Comparison of ENCODE assay signal across 19 mouse cellular contexts in the genomic region with DNA sequence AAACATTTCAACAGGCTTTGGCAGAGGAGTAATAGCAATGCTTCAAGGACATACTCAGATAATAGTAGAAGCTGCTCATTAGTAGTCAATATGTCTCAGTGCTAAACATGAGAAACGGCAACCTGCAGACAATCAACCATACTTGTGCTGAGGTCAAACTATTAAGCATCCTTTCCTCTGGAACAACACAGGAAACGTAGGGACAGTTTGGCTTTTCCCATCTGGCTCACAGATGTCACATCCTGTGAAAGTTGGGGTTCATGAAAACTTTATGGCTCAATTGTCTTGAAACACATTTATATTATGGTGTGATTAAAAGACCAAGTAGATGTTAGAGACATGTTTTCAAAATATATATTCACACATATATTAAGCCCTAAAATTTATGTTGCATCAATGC.
"Had no signal": no experiment of that assay in that cellular context is flagged by ENCODE, and none has a peak within 500 bp of the region (broad histone marks: within the 10 kb centered on the region; RNA-seq: fewer than 3 reads in every experiment).

No protein-coding gene starts in this region.

- ATAC-seq: midbrain, embryonic 13.5 days had no signal

- H3K27ac ChIP-seq: kidney, postnatal 0 days; limb, embryonic 13.5 days; liver, embryonic 15.5 days; macrophage; midbrain, embryonic 13.5 days; neural tube, embryonic 12.5 days; stomach, embryonic 15.5 days had no signal

- H3K4me1 ChIP-seq: liver, embryonic 15.5 days; megakaryocyte, embryonic 14.5 days; neural tube, embryonic 12.5 days; stomach, embryonic 15.5 days had no signal

- H3K27me3 ChIP-seq: limb, embryonic 13.5 days; liver, embryonic 15.5 days; megakaryocyte, embryonic 14.5 days; midbrain, embryonic 13.5 days; neural tube, embryonic 12.5 days; stomach, embryonic 15.5 days had no signal

- H3K36me3 ChIP-seq: limb, embryonic 13.5 days; liver, embryonic 15.5 days; midbrain, embryonic 13.5 days; neural tube, embryonic 12.5 days; stomach, embryonic 15.5 days had no signal

- H3K9me3 ChIP-seq: limb, embryonic 13.5 days; liver, embryonic 15.5 days; megakaryocyte, embryonic 14.5 days; midbrain, embryonic 13.5 days; neural tube, embryonic 12.5 days; stomach, embryonic 15.5 days had no signal

- H3K4me2 ChIP-seq: limb, embryonic 13.5 days; liver, embryonic 11.5 days; liver, embryonic 15.5 days; midbrain, embryonic 13.5 days; neural tube, embryonic 12.5 days; stomach, embryonic 15.5 days had no signal

- DNase-seq: kidney, adult 11 months; kidney, adult 9 months; kidney, postnatal 36 days; layer of hippocampus, adult 9-11 months; layer of hippocampus, postnatal 36 days; lung, adult 2 months; lung, postnatal 14 days; retina, postnatal 1 day; right cerebral cortex, postnatal 4 days; spleen, adult 18-20 months had no signal

- H3K9ac ChIP-seq: limb, embryonic 13.5 days; liver, embryonic 15.5 days; midbrain, embryonic 13.5 days; neural tube, embryonic 12.5 days; stomach, embryonic 15.5 days had no signal

- H3K4me3 ChIP-seq: limb, embryonic 13.5 days; liver, embryonic 15.5 days; megakaryocyte, embryonic 14.5 days; midbrain, embryonic 13.5 days; neural tube, embryonic 12.5 days; stomach, embryonic 15.5 days had no signal
